Mouse (Mus musculus): ENCODE results near the gene Gm20716.

Gene Gm20716

DNA sequence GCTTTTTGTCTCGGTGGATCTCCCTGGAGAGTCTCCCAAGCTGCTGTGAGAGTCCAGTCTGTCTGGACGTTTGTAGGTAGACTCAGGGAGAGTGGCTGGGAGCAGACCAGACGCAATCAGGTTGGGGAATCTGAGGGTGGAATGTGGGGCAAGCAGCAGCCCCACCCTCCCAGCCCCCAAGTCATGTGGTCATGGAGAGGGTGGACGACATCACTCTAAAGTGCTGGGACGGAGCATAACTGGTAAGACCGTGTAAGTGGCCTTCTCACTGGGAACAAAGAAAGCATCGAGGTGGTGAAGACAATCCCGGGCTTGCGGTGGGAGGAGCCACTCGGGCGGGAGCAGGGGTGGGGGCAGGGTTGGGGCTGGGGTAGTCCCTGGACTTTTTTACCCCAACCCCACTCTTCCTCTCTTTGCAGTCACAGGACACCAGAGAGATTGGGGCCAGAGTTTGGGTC is 68.6 kb downstream of the Gm20716 start:
- DNase-seq = no peak

DNA sequence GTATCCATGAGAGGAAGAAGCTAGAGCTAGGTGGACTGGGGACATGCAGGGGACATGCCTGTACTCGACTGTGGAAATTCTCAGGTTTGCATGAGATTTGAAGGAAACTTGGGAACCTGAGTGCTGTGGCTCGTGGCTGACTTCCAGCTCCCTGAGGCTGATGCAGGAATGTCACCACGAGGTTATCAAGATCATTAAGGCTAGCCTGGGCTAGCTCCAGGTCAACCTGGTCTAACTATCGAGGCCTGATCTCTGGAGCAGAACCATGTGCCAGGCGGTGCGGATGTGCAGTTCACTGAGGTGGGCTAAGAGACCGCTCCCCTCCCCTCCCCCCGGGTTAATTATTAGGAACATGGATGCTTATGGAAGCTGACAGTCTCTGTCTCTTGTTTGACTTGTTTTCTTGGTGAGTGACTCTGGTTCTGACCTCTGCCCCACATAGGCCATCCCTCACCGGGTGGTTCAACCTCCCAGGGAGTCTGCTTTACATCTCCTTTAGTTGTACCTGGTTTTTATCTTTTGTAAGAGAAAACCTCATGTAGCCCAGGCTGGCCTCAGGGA is 69.7 kb downstream of the Gm20716 start:
- DNase-seq = peak in 1 of 2 experiments; percentile 49

DNA sequence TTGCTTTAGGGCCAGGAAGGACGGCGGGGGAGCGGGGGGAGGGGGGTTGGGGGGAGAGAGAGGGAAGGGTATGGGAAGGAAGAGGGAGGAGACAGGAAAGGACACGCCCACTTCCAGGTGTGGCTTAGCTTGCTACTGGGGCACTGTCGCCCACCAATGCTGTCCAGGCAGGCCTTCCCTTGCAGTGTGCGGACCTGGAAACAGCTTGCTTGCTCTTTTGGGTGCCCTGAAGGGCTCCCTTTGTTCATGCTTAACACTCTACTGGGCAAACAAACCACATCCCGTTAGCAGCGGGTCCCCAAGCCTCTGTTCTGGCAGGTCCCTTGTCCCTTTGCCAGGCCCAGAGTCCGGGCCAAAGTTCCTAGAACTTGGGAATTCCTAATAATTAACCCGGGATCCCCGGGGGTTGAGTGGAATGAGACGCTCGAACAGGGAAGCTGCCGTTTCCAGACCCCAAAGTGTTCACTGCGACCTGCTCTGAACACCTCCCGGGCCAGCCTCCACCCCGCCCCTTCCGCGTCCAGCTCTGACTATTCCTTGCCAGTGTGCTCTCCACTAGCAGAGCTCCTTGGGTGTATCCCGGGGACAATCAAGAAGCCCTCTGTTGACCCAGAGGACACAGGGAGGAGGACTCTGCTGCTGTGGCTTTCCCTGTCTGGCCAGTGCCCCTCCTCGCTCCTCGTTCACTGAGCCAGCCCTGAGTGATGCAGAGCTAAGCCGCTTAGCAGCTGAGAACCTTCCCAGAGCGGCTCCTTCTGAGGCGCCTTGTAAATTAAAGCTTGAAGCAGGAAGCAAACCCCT is 71.1 kb downstream of the Gm20716 start:
- peak; percentile 85 to 93 for DNase-seq

DNA sequence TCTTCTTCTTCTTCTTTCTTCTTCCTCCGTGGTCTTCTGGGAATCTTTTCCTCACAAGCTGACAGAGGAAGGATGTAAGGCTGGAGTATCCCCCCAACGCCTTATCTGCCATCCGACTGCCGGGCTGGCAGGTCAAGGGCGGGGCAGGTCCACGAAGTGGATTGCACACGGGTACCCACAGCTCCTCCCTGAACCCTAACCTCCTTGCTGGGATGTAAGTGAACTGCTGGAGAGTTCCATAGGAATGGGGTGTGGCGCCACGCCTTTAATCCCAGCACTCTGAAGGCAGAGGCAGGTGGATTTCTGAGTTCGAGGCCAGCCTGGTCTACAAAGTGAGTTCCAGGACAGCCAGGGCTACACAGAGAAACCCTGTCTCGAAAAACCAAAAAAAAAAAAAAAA is 72.2 kb downstream of the Gm20716 start:
- DNase-seq = peak in 1 of 2 experiments; percentile 32

DNA sequence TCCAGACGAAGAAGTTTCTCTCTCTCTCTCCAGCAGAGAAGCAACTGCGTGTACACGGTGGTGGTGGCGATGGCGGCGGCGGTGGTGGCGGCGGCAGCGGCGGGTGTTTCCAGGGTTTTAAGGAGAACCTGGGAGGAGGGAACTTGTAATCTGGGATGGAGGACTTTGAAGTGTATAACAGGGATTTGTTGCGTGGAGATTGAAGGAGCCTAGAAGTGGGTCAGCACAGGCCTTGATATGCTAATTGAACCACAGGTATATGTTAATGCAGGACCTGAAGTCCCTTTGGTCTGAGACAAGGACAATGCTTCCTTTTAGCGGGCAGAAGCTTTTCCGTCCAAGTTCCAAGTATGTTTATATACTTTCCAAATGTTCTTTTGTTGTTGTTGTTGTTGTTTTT is 73.8 kb downstream of the Gm20716 start:
- no peak for DNase-seq

DNA sequence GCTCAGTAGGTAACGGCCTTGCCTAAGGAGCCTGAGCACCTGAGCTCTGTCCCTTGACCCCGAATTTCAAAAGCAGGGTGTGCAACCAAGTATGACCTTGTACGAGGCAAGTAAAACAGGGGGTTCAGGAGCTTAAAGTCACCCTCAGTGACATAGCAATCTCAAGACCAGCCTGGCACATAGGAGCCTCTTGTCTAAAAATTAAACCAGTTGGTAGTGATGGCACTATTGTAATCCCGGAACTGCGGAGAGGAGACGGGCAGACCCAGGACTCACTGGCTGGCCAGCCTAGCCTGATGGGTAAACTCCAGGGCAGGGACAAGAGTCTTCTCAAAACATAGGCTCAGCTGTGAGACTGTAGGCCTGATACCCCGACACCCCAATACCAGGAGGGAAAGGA is 74.5 kb downstream of the Gm20716 start:
- DNase-seq = peak; percentile 29 to 62

DNA sequence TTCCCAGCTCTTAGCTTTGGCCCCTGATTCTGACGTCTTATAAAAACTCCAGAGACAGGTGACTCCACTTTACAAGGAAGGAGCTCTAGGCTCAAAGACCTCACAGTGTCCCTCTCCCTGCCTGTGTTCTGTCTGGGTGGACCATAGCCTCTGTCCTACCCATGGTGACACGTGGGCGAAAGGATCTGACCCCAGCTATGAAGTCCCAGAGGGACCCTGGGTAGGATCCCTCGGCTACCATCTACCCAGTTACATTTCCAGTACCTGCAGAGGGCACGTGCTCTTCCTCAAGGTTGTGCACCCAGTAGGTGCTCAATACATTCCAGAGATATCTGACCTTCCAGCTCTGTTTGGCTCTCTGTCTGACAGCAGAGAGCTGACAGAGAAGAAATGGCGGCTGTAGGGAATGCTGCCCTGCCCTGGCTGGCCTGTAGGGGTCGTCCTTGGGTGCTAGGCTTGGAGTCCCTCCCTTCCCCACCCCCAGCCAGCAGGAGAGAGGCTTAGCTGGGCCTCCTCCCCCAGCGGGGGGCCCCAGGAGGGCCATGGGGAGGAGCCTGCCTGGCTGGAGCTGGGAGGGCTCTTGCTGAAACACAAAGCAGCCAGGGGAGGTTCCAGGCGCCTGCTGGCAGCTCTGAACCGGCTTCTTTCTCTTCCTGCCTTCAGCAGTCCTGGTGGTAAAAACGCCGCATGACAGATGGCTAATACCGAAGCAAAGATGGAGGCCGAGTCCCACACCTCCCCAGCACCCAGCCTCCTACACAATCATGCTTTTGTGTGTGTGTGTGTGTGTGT is 75.9 kb downstream of the Gm20716 start:
- peak; percentile 83 to 95 for DNase-seq

DNA sequence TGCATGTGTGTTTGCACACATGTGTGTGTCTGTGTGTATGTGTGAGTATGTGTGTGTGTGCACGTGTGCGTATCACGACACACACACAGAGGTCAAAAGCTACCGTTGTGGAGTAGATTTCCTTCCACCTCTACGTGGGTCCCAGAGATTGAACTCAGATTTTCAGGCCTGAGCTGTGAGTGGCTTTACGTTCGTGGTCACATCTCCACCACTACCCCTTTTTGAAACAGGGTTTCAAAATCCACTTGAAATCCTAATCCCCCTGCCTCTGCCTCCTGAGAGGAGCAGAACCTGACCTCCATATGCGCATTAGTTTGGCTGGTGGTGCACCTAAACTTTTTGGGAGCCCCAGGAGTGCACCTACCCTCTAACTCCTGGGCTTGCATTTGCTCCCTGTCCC is 80.9 kb downstream of the Gm20716 start:
- DNase-seq = no peak

DNA sequence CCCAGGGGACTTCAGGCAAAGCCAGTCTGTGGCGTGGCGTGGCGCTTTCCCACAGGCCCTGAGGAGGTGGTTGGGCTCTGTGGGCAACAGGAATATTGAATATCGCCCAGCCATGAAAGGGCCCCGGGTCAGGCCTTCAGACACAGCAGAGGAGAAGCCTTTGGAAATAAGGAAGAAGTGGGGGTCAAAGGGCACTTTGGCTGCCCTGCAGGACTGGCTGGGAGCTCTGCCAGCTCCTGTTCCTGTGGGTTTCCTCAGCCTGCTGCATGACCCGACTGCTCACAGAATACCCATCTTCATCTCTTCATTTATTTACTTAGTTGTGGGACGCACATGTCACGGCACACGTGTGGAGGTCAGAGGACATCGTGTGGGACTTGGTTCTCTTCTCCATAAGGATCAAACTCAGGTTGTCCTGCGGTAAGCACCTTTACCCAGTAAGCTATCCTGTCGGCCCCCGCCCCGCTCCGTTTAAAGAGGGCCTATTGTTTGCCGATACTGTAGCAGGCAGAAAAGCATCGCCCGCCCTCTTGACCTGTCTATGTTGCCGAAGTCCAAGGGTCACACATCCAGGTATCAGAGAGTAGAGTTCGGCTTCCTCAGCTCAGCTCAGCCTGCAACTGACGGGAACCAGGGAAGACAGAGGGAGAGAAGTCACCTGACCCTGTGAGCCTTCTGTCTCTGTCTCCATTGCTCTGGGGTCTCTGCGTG is 82.3 kb downstream of the Gm20716 start:
- peak; percentile 85 to 89 for DNase-seq

DNA sequence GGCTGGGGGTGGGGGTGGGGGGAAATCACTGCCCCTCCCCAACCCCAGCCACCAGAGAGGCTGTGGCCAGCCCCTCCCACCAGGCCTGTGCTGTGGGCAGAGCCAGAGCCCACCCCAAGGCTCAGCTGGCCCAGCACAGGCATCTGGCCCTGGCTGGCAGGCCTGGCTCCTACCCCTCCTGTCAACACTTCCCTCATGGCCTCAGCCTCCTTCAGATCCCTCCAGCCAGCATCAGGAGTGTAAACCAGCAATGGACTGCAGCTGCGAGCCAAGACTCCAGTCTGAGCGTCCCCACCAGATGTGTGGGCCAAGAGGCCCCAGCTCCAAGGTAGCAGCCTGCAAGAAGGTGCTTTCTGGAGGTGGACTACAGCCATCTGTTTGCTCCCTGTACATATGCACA is 84.7 kb downstream of the Gm20716 start:
- DNase-seq = no peak

DNA sequence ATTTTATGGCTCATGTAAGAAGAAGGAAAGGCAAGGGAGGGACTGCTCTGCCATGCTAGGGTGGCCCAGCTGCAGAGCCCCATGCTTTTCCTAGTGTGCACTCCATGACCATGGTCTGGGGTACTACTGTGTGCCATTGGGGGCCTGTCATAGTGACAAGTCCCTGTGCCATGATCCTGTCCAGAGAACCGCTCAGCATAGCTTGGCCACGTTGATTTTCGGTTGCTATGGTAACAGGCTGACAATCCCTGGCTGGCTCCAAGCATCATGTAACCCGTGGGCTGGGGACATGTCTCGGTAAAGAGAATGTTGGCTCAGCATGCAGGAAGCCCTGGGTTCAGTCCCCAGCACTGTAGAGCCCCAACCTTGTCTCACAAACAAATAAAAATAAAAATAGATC is 86.4 kb downstream of the Gm20716 start:
- DNase-seq = no peak

DNA sequence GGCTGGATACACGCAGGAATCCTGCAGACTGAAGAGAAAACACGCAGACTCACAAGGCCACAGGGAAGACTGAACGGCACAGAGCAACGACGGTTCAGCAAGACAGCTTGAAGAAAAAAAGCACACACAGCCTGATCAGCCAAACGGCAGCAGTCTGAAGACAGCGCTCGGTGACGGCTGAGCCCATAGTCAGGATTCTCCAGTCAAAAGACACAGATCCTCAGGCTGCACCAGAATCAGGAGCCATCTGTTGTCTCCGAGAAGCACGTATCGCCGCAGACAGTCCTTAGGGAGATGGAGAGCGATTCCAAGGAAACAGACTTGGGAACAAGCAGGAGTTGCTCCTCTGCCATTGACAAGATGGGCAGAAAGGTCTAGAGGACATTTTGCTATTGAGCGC is 93.0 kb downstream of the Gm20716 start:
- DNase-seq = no peak
